Mouse (Mus musculus) intestine, embryonic 16.5 days (tissue): ENCODE data around the gene Scrg1. TPM values are rescaled to one million over a fixed set of nuclear protein-coding genes. Genes with fewer than 3 reads are reported as not detected.
A peak's percentile ranks its signal among the peaks of the same experiment; 100 is the strongest.
"Not testable (repeated sequence)": the region's sequence is repeated elsewhere in the genome, so short reads cannot be mapped to it uniquely, and the experiment has no call there.

ENCODE experiments used
- ATAC-seq: fragments of 200-750 bp; cut with Nextera tagmentation; 2 replicates; pipeline ENCODE4 v1.8.0; 2017; ENCODE audit warnings: moderate TSS enrichment, moderate library complexity
- H3K27ac ChIP-seq: fragments of 300-500 bp; sonication (generic); 2 replicates; pipeline ENCODE4 v1.5.1; 2014; ENCODE audit warnings: mild to moderate bottlenecking, low read length
- H3K27me3 ChIP-seq: fragments of 300-500 bp; sonication (generic); replicated peaks from 2 replicates; pipeline ENCODE4 v1.6.1; 2014; ENCODE audit warnings: low read length, control low read depth, mixed read lengths; ENCODE audit not compliant: control insufficient read depth, insufficient read depth
- H3K36me3 ChIP-seq: fragments of 300-500 bp; sonication (generic); 2 replicates; pipeline ENCODE4 v1.6.1; 2014; ENCODE audit warnings: low read length, control low read depth; ENCODE audit not compliant: control insufficient read depth, insufficient read depth
- H3K4me1 ChIP-seq: fragments of 300-500 bp; sonication (generic); 2 replicates; pipeline ENCODE4 v1.6.1; 2014; ENCODE audit warnings: low read length, control low read depth, mixed read lengths; ENCODE audit not compliant: control insufficient read depth, insufficient read depth
- H3K4me2 ChIP-seq: fragments of 300-500 bp; sonication (generic); 2 replicates; pipeline ENCODE4 v1.6.1; 2014; ENCODE audit warnings: low read depth, low read length, control low read depth
- H3K4me3 ChIP-seq: fragments of 300-500 bp; sonication (generic); 2 replicates; pipeline ENCODE4 v1.5.1; 2014; ENCODE audit warnings: mild to moderate bottlenecking, low read length
- H3K9ac ChIP-seq: fragments of 300-500 bp; sonication (generic); 2 replicates; pipeline ENCODE4 v1.6.1; 2014; ENCODE audit warnings: low read depth, low read length
- H3K9me3 ChIP-seq: fragments of 300-500 bp; sonication (generic); 2 replicates; pipeline ENCODE4 v1.6.1; 2016; ENCODE audit warnings: low read length, control low read depth; ENCODE audit not compliant: control insufficient read depth
- WGBS: fragments of 180-500 bp; shearing (Covaris S2); extraction: QIAGEN DNeasy Blood & Tissue Kit; methylation state at CpG from one replicate; pipeline ENCODE4 v1.1.7; 2014; 5-methylcytosine and 5-hydroxymethylcytosine counted together
- polyA plus RNA-seq: library from polyadenylated mRNA; unstranded; fragments of >200 nt; fragmentation: Nextera tagmentation; extraction: Ambion mirVana; gene quantifications from 2 replicates; pipeline ENCODE4 v1.2.1, GENCODE M21; 2015

Scrg1 gene
- polyA plus RNA-seq, 1 experiment from 2014 or later: 0.27 TPM

GRCm38 (mm10) chr8:57428566-57428965, 27.2 kb upstream of the Scrg1 start:
- no peak overlapping the region for H3K4me2 ChIP-seq
- H3K9ac ChIP-seq: no peak overlapping the region
- peaks cover 3% of the 10 kb centered on the region; the same call in 1 of the 2 replicates for H3K4me1 ChIP-seq
- H3K36me3 ChIP-seq: no peaks in the 10 kb centered on the region
- no peak overlapping the region for H3K27ac ChIP-seq
- no peaks in the 10 kb centered on the region for H3K27me3 ChIP-seq
- peak; percentile 3; the same call in 1 of the 2 replicates for ATAC-seq
- WGBS: 28% methylated on average over 1 of the region's 1 CpGs
- H3K9me3 ChIP-seq: no peaks in the 10 kb centered on the region
- H3K4me3 ChIP-seq: no peak overlapping the region

DNA sequence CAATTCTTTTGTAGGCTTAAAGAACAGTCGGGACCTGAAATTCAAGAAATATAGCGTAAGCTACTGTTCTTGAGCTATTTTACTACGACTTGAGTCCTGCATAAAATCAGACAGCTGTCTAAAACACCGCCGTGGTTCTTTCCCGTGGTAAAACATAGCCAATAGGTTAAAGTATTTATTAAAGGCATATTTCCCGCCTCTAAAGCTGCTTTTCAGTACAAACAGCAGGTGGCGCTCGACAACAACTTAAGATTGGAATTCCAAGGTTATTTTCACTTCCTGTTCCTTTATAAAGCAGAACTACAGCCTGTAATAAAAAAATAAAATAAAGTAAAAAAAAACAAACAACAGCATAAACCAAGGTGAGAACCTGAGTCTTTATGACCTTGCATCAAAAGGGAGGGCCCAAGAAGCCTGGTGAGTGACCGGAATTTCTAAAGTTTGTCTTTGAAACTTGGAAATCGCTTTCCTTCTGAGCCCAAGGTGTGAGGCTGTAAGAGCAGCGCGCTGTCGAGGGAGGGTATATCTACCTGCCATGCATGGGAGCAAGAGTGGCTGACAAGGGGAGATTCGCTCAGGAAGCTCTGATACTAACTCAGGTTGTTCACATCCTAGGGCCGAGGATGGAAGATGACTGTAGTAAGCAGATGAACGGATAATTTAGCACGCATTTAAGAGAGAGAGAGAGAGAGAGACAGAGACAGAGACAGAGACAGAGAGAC, 26.4 kb upstream of the Scrg1 start:
- H3K27me3 ChIP-seq: no peaks in the 10 kb centered on the region
- H3K9me3 ChIP-seq: no peaks in the 10 kb centered on the region
- H3K36me3 ChIP-seq: no peaks in the 10 kb centered on the region
- peak overlapping the region; percentile 32 for H3K4me2 ChIP-seq
- 34% methylated on average over 18 of the region's 18 CpGs for WGBS
- H3K4me1 ChIP-seq: peaks cover 3% of the 10 kb centered on the region; the same call in 1 of the 2 replicates
- ATAC-seq: peak; percentile 36; the same call in 1 of the 2 replicates
- H3K4me3 ChIP-seq: no peak overlapping the region
- H3K9ac ChIP-seq: 0 out of 2 replicates have a peak overlapping the region, but pooled peaks have one; percentile 29
- no peak overlapping the region for H3K27ac ChIP-seq

DNA sequence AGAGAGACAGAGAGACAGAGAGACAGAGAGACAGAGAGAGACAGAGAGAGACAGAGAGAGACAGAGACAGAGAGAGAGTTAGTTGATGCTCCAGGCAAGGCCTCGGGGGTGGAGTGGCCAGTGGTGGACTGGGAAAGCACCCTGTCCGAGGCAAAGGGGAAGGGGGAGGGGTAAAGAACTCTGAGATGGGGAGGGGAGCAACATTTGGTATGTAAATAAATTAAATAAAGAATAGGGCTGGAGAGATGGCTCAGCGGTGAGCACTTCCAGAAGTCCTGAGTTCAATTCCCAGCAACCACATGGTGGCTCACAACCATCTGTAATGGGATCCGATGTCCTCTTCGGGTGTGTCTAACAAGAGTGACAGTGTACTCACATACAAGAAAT, 25.8 kb upstream of the Scrg1 start:
- H3K27me3 ChIP-seq, H3K36me3 ChIP-seq, H3K9ac ChIP-seq, ATAC-seq, H3K4me2 ChIP-seq, H3K4me1 ChIP-seq, H3K4me3 ChIP-seq, H3K9me3 ChIP-seq, H3K27ac ChIP-seq: not testable (repeated sequence)
- WGBS: 73% methylated on average over 5 of the region's 5 CpGs

GRCm38 (mm10) chr8:57430901-57431300, 24.8 kb upstream of the Scrg1 start:
- H3K27ac ChIP-seq: no peak overlapping the region
- H3K4me1 ChIP-seq: peaks cover 3% of the 10 kb centered on the region; the same call in 1 of the 2 replicates
- H3K9ac ChIP-seq: no peak overlapping the region
- no peaks in the 10 kb centered on the region for H3K27me3 ChIP-seq
- H3K4me2 ChIP-seq: no peak overlapping the region
- no peak overlapping the region for H3K4me3 ChIP-seq
- no peaks in the 10 kb centered on the region for H3K9me3 ChIP-seq
- no peaks in the 10 kb centered on the region for H3K36me3 ChIP-seq
- WGBS: 80% methylated on average over 11 of the region's 11 CpGs
- ATAC-seq: no peak

GRCm38 (mm10) chr8:57432802-57433201, 22.9 kb upstream of the Scrg1 start:
- Histone ChIP-seq H3K27me3 (no peaks in the 10 kb centered on the region), H3K4me2 (no peak overlapping the region), H3K36me3 (no peaks in the 10 kb centered on the region), H3K9me3 (no peaks in the 10 kb centered on the region), H3K4me3 (no peak overlapping the region), H3K27ac (no peak overlapping the region), H3K9ac (no peak overlapping the region), H3K4me1 (peaks cover 3% of the 10 kb centered on the region; the same call in 1 of the 2 replicates)
- no peak for ATAC-seq
- 70% methylated on average over 5 of the region's 5 CpGs for WGBS

- WGBS: 51% methylated on average over 18 of the region's 18 CpGs
- no peak for ATAC-seq
- H3K27me3 ChIP-seq: no peaks in the 10 kb centered on the region
- H3K9ac ChIP-seq: no peak overlapping the region
- no peak overlapping the region for H3K4me2 ChIP-seq
- no peaks in the 10 kb centered on the region for H3K4me1 ChIP-seq
- H3K36me3 ChIP-seq: no peaks in the 10 kb centered on the region
- no peak overlapping the region for H3K27ac ChIP-seq
- no peak overlapping the region for H3K4me3 ChIP-seq
- no peaks in the 10 kb centered on the region for H3K9me3 ChIP-seq
These were observed 19.8 kb upstream of the Scrg1 start for GRCm38 (mm10) chr8:57435768-57436436.

DNA sequence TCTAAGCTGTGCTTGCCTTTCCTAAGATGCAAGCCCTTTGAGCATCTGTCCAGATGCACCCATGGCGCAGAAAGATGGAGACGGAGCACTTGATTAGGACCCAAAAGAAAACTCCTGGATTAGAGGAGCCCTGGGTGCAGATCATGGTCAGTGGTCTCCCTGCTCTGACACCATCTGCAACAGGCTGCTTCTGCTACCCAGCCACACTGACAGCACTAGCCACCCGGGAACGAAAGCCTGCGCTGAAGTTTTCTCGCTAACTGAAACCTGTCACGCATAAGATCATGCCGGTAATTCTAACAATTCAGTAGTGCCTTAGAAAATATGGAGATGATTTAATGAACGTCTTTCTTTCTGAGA, 19.3 kb upstream of the Scrg1 start:
- no peaks in the 10 kb centered on the region for H3K9me3 ChIP-seq
- no peaks in the 10 kb centered on the region for H3K36me3 ChIP-seq
- ATAC-seq: no peak
- WGBS: 85% methylated on average over 9 of the region's 9 CpGs
- no peak overlapping the region for H3K4me2 ChIP-seq
- H3K27ac ChIP-seq: no peak overlapping the region
- H3K27me3 ChIP-seq: no peaks in the 10 kb centered on the region
- H3K4me1 ChIP-seq: no peaks in the 10 kb centered on the region
- no peak overlapping the region for H3K4me3 ChIP-seq
- H3K9ac ChIP-seq: no peak overlapping the region

DNA sequence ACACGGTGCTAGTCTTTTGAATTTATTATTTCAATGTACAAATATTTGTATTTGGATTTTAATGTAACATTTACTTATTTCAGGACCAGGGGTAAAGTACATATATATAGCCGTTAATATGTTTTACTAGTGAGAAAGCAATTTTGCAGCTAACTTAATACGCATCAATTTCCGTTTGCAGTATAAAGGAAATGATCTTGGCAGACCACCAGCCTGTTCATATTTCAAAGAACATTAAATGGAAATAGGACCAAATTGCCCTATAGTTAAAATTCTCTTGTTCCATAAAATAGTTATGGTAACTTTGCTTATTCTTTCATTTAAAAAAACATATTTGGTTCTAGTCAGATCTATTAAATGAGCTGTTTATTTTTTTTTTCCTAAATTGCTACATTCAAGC, 14.6 kb upstream of the Scrg1 start:
- H3K9me3 ChIP-seq: no peaks in the 10 kb centered on the region
- H3K36me3 ChIP-seq: no peaks in the 10 kb centered on the region
- no peak overlapping the region for H3K9ac ChIP-seq
- H3K4me1 ChIP-seq: no peaks in the 10 kb centered on the region
- H3K4me2 ChIP-seq: no peak overlapping the region
- no peak overlapping the region for H3K4me3 ChIP-seq
- 72% methylated on average over 4 of the region's 4 CpGs for WGBS
- ATAC-seq: no peak
- no peaks in the 10 kb centered on the region for H3K27me3 ChIP-seq
- no peak overlapping the region for H3K27ac ChIP-seq

- no peak overlapping the region for H3K4me3 ChIP-seq
- WGBS: 89% methylated on average over 5 of the region's 5 CpGs
- no peak for ATAC-seq
- H3K4me1 ChIP-seq: no peaks in the 10 kb centered on the region
- H3K36me3 ChIP-seq: no peaks in the 10 kb centered on the region
- H3K27ac ChIP-seq: no peak overlapping the region
- H3K4me2 ChIP-seq: no peak overlapping the region
- H3K9ac ChIP-seq: no peak overlapping the region
- no peaks in the 10 kb centered on the region for H3K9me3 ChIP-seq
- no peaks in the 10 kb centered on the region for H3K27me3 ChIP-seq
These were observed 14.2 kb upstream of the Scrg1 start for GRCm38 (mm10) chr8:57441556-57441955.
